Mouse (Mus musculus) spleen, adult 2 months (tissue): ENCODE data around the gene Gnai3.

ENCODE experiments used
- CTCF ChIP-seq: fragments of 200-500 bp; IDR thresholded peaks from 2 replicates; pipeline ENCODE4 v1.5.1; 2011; ENCODE audit warnings: mild to moderate bottlenecking, inconsistent platforms; ENCODE audit not compliant: insufficient read depth, insufficient read length, insufficient replicate concordance; ENCODE audit errors: extremely low read depth
- POLR2A ChIP-seq: fragments of 200-500 bp; IDR thresholded peaks from 2 replicates; pipeline ENCODE4 v1.6.1; 2011; ENCODE audit warnings: low read depth, low read length, inconsistent platforms

DNA sequence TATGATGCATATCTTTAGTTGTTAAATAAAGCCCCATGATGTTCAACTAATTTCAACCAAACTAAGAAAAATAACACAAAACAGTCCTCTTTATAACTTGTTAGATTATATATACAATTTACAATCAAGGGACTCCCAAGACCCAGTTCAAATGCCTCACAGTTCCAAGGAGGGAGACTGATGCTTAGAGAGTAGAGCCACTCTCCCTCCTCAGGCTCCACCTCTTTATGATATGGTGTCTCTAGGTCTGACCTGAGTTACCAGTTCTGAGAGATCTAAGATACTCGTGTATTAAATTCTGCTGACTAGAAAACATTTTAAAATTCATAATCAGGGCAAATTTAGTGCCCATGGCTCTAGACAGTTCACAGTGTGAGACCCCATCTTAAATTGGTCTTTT is 6.8 kb downstream of the Gnai3 start:
- no peak for TF ChIP-seq POLR2A
- no peak for TF ChIP-seq CTCF
